ENCODE assay signal across 23 mouse cellular contexts in genomic region chr12:100886877-100887276, GRCm38 (mm10).
"Had no signal": no experiment of that assay in that cellular context is flagged by ENCODE, and none has a peak within 500 bp of the region (broad histone marks: within the 10 kb centered on the region; RNA-seq: fewer than 3 reads in every experiment).

No protein-coding gene starts in this region.

- H3K36me3 ChIP-seq: intestine, embryonic 15.5 days; kidney, embryonic 15.5 days; limb, embryonic 10.5 days; limb, embryonic 13.5 days; liver, embryonic 12.5 days; liver, embryonic 15.5 days; lung, embryonic 15.5 days; midbrain, embryonic 10.5 days; midbrain, embryonic 13.5 days had no signal

- DNase-seq: kidney, adult 11 months; kidney, adult 8-10 months; kidney, postnatal 10 days; kidney, postnatal 36 days; liver; lung, adult 18-20 months; lung, postnatal 10 days; lung, postnatal 36 days; right cerebral cortex, postnatal 4 days; thymus, adult 18-20 months; thymus, postnatal 36 days had no signal

- ATAC-seq: intestine, embryonic 15.5 days; liver, embryonic 12.5 days; midbrain, embryonic 13.5 days; midbrain, embryonic 16.5 days had no signal

- H3K4me1 ChIP-seq: limb, embryonic 10.5 days; limb, embryonic 13.5 days; liver, embryonic 12.5 days; liver, embryonic 15.5 days; midbrain, embryonic 10.5 days; midbrain, embryonic 13.5 days had no signal

- H3K4me3 ChIP-seq: intestine, embryonic 15.5 days; kidney, embryonic 15.5 days; limb, embryonic 10.5 days; limb, embryonic 13.5 days; liver, embryonic 12.5 days; liver, embryonic 15.5 days; lung, embryonic 15.5 days; megakaryocyte, embryonic 14.5 days; midbrain, embryonic 10.5 days; midbrain, embryonic 13.5 days; myocyte had no signal

- H3K27me3 ChIP-seq: intestine, embryonic 15.5 days; lung, embryonic 15.5 days; midbrain, embryonic 13.5 days had no signal

- H3K9me3 ChIP-seq: intestine, embryonic 15.5 days; kidney, embryonic 15.5 days; limb, embryonic 10.5 days; limb, embryonic 13.5 days; liver, embryonic 12.5 days; liver, embryonic 15.5 days; lung, embryonic 15.5 days; megakaryocyte, embryonic 14.5 days; midbrain, embryonic 10.5 days had no signal

- H3K27ac ChIP-seq: limb, embryonic 10.5 days; limb, embryonic 13.5 days; liver, embryonic 12.5 days; liver, embryonic 15.5 days; lung, embryonic 15.5 days; midbrain, embryonic 10.5 days; midbrain, embryonic 13.5 days had no signal

- H3K9ac ChIP-seq: intestine, embryonic 15.5 days; limb, embryonic 13.5 days; liver, embryonic 12.5 days; liver, embryonic 15.5 days; lung, embryonic 15.5 days; midbrain, embryonic 13.5 days had no signal

- H3K4me2 ChIP-seq: intestine, embryonic 15.5 days; limb, embryonic 13.5 days; liver, embryonic 12.5 days; liver, embryonic 15.5 days; midbrain, embryonic 13.5 days had no signal
